Mouse (Mus musculus) spleen, adult 2 months (tissue): Measurements from ENCODE around the gene Upk2.

ENCODE experiments used
- CTCF ChIP-seq: fragments of 200-500 bp; IDR thresholded peaks from 2 replicates; pipeline ENCODE4 v1.5.1; 2011; ENCODE audit warnings: mild to moderate bottlenecking, inconsistent platforms; ENCODE audit not compliant: insufficient read depth, insufficient read length, insufficient replicate concordance; ENCODE audit errors: extremely low read depth
- POLR2A ChIP-seq: fragments of 200-500 bp; IDR thresholded peaks from 2 replicates; pipeline ENCODE4 v1.6.1; 2011; ENCODE audit warnings: low read depth, low read length, inconsistent platforms

DNA sequence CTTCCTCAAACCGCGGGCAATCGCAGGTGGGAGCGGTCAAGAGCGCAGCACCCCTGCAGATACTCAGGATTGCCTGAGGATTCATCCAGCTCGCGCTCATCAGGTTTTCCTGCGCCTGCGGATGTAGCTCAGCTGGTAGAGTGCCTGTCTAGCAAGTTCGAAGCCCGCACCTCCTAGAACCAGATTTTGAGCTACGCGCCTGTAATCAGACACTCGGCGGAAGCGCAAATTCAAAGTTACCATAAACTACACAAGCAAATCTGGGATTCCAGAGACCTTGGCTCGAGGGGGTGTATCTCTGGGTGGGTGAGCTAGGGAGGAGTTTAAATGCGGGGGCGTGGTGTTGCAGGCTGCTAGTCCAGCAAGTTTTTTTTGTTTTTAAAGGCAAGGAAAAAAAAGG, 13.8 kb downstream of the Upk2 start, which contains the start of gene Foxr1:
- TF ChIP-seq CTCF (no peak), POLR2A (no peak)
